Mouse (Mus musculus) left cerebral cortex, postnatal 25 days (tissue): ENCODE data around the gene Adgrf2. TPM values are rescaled to one million over a fixed set of nuclear protein-coding genes. Genes with fewer than 3 reads are reported as not detected.

Source experiments
- DNase-seq, 2 experiments: peaks; one replicate each; pipeline ENCODE4 v3.0.0; 2022; ENCODE audit warnings: low spot score in 2 of 2, mixed read lengths in 1 of 2
- intact Hi-C: fragments of 180-260 bp; cut with DNase I; formaldehyde crosslinking; loops from one replicate; pipeline ENCODE4 v1.15.1; 2025
- total RNA-seq, 2 experiments: library from RNA; stranded (reverse); gene quantifications; 2 replicates each; pipeline ENCODE4 v1.2.3; 2021

The Adgrf2 gene
- total RNA-seq: 1 to 10 TPM in 1 of 2 experiments, under 1 TPM in 1; 0.60 to 1.0 TPM

- no peak for DNase-seq
- intact Hi-C loops: no loop called here
Measured at GRCm38 (mm10) chr17:42741801-42742217, at the start of gene Adgrf2. Gene Adgrf2 (minus strand): TSS chr17:42742179.

- intact Hi-C loops: no loop called here
- DNase-seq: no peak
Measured at GRCm38 (mm10) chr17:42790787-42791186, 48.8 kb upstream of the Adgrf2 start.

GRCm38 (mm10) chr17:42789723-42790122, 47.7 kb upstream of the Adgrf2 start:
- intact Hi-C loops: no loop called here
- no peak for DNase-seq

- DNase-seq: no peak
- intact Hi-C loops: no loop called here
Measured at GRCm38 (mm10) chr17:42788686-42789453, 46.9 kb upstream of the Adgrf2 start.

DNA sequence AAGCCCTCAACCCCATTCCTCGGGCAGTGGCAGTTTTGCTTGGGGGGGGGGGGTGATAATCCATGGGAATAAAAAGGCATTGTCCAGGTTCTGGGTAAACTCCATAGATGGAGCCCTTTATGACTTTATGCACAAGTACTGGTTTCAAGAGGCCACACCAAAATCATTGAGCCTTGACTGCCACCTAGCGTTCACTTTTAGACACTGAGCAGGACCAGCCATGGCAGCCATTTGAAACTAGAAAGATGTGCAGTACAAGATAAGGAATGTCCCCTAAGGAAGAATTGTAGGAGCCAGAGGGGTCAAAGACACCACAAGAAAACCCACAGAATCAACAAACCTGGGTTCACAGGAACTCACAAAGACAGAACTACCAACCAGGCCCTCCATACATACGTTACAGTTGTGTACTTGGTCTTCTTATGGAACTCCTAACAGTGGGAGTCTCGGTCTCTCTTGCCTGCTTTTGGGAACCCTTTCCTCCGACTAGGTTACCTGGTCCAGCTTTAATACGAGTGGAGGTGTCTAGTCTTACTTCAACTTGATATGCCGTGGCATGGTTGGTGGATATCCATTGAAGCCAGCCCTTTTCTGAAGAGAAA, 40.3 kb upstream of the Adgrf2 start:
- intact Hi-C loops: loop anchor here (1.0 kb wide), 1 partner anchor 169 kb away; no protein-coding TSS in a partner anchor
- peak; percentile 84 to 89 for DNase-seq

DNA sequence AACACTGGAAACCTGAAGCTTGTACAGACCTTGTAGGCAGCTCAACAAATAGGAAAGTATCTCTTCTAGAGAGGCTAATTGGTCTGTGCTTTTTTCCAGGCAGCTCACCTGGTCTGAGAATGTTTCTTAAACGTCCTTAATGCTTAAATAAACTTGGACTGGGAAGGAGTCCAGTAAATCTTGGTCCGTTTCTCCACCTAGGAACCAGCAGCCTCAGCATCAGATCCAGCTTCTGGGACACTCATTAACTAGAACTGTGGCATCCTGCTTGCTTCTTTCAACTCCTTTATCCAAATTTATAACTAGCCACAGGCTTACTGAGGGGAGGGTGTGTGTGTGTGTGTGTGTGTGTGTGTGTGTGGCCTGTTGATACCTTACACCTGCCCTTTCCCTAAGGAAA, 11.8 kb upstream of the Adgrf2 start:
- DNase-seq: no peak
- intact Hi-C loops: no loop called here

- no peak for DNase-seq
- intact Hi-C loops: no loop called here
Measured at GRCm38 (mm10) chr17:42752173-42752572, 10.2 kb upstream of the Adgrf2 start.

DNA sequence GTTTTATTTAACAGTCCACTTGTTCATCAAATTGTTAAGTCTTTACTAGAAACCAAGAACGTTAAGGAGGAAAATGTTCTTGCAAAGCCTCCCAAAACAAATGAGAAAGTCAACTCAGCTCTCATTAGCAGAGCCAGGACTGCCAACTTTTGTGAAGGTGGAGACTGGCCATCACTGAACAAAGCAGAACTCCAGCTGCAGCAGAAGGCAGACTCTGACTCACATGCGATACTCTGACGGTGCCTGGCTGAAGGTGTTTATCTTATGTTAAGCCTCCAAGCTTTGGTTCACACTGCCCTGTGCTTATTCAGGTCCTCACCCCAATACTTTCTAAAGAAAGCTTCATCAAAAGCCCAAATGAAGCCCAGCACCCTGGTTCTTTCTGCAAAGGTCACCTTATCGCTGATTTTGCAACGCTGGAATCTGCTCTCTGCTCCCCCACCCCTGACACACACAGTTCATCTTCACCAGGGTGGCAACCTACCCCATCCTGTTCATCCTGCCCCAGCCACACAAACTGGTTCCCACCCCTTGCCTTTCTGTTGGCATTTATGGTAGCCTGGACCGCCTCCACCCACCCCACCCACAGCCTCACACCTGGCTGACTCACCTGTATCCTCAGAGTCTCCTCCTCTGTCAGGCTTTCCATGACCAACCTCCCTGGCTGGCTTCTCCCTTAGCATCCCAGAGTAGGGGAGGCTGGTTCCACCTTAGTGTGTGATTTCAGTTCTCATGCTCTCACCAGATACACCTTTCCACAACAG, 3.9 kb upstream of the Adgrf2 start:
- intact Hi-C loops: no loop called here

GRCm38 (mm10) chr17:42742823-42743222, 844 bp upstream of the Adgrf2 start:
- intact Hi-C loops: no loop called here
- peak in 1 of 2 experiments; percentile 65 for DNase-seq

More for the DNA sequence above, 3.9 kb upstream of the Adgrf2 start:
- DNase-seq: peak in 1 of 2 experiments; percentile 31

GRCm38 (mm10) chr17:42738794-42739193, 3.2 kb downstream of the Adgrf2 start:
- intact Hi-C loops: no loop called here
- no peak for DNase-seq

- DNase-seq: no peak
- intact Hi-C loops: no loop called here
Measured at GRCm38 (mm10) chr17:42717161-42717560, 24.8 kb downstream of the Adgrf2 start.

- no peak for DNase-seq
- intact Hi-C loops: no loop called here
Measured at GRCm38 (mm10) chr17:42714991-42715390, 27.0 kb downstream of the Adgrf2 start.

- peak; percentile 42 to 80 for DNase-seq
- intact Hi-C loops: no loop called here
Measured at GRCm38 (mm10) chr17:42710717-42711116, 31.3 kb downstream of the Adgrf2 start.

- DNase-seq: peak in 1 of 2 experiments; percentile 14
- intact Hi-C loops: no loop called here
Measured at GRCm38 (mm10) chr17:42705611-42706010, 36.4 kb downstream of the Adgrf2 start.

DNA sequence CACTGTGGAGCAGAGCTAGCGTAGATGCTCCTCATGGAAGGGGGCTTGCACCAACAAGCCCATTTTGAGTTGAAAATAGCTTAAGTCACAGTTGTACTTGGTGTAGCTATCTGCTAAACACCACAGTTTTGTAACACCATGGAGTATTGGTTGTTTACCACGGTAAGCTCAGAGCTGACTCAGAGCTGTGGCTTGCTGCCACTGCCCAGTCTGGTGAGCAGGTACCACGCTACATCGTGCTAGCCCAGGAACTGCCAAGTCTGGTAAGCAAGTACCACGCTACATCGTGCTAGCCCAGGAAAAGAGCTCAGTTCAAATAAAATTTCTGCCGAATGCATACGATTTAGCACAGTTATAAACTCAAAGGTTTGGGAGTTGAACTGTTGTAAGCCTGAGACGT, 39.8 kb downstream of the Adgrf2 start:
- peak in 1 of 2 experiments; percentile 33 for DNase-seq
- intact Hi-C loops: no loop called here

DNA sequence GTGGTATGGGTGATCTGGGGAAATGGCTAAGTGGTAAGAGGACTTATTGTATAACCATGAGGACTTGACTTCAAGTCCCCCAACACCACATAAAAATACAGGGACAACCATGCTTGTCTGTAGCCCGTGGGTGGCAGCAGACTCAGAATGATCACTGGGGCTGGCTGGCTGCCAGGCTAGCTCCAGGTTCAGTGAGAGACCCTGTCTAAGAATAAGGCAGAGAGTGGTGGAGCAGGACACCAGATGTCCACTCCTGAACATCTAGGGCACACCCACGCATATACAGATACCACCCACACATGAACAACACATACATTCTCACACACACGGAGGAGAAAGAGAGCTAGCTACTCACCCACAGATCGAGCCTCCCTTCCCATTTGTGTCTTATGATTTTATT, 47.2 kb downstream of the Adgrf2 start:
- intact Hi-C loops: no loop called here
- DNase-seq: peak; percentile 32 to 70

DNA sequence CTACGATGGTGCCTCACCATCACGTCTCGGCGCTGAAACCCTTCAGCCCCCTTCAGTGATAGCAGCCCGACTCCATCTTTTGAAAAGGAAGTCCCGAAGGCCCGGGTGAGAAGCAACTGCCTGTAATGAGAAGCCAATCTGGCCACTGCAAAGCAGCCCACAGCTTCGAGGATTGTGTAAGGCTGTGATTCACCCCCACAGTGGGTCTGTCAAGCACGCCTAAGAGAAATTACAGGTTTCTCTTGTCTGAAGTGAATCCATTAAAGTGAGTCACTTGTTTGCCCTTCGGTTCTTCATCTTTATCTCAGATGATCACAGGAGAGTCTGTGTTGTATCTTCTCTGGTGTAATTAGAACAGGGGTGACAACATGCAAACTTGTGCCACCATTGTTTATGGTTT, 49.8 kb downstream of the Adgrf2 start, which contains the start of gene Adgrf4:
Gene Adgrf4, minus strand, starts transcription at position 149 of the 400 bp plus-strand sequence.
- DNase-seq: peak in 1 of 2 experiments; percentile 46
- intact Hi-C loops: no loop called here

- intact Hi-C loops: no loop called here
- peak in 1 of 2 experiments; percentile 9 for DNase-seq
Measured at GRCm38 (mm10) chr17:42690531-42690930, 51.4 kb downstream of the Adgrf2 start.
